Mouse (Mus musculus) olfactory bulb, adult 2 months (tissue): ENCODE data around the gene Myo19. TPM values are rescaled to one million over a fixed set of nuclear protein-coding genes. Genes with fewer than 3 reads are reported as not detected.

Source experiments
- H3K27ac ChIP-seq: fragments of 200-500 bp; 2 replicates; pipeline ENCODE4 v1.5.1; 2012; ENCODE audit warnings: low read depth, low read length; ENCODE audit not compliant: insufficient read depth
- H3K4me1 ChIP-seq: fragments of 200-500 bp; 2 replicates; pipeline ENCODE4 v1.6.1; 2012; ENCODE audit warnings: low read length; ENCODE audit not compliant: control insufficient read depth, insufficient read depth
- H3K4me3 ChIP-seq: fragments of 200-500 bp; 2 replicates; pipeline ENCODE4 v1.5.1; 2012; ENCODE audit warnings: mild to moderate bottlenecking, low read depth, low read length, moderate library complexity; ENCODE audit not compliant: insufficient read depth
- CTCF ChIP-seq: fragments of 200-500 bp; IDR thresholded peaks from 2 replicates; pipeline ENCODE4 v1.5.1; 2012; ENCODE audit warnings: low read depth, mild to moderate bottlenecking, low read length, moderate library complexity; ENCODE audit not compliant: insufficient read depth
- POLR2A ChIP-seq: fragments of 200-500 bp; IDR thresholded peaks from 2 replicates; pipeline ENCODE4 v1.6.1; 2012; ENCODE audit warnings: mild to moderate bottlenecking, low read depth, low read length, moderate library complexity; ENCODE audit not compliant: insufficient read depth
- WGBS: fragments of 180-500 bp; shearing (Covaris S2); methylation state at CpG from one replicate; pipeline ENCODE4 v1.1.7; 2018; 5-methylcytosine and 5-hydroxymethylcytosine counted together
- polyA plus RNA-seq: library from polyadenylated mRNA; stranded (reverse); fragments of >200 nt; gene quantifications from 2 replicates; pipeline ENCODE4 v1.2.4, GENCODE M21; 2012; ENCODE audit warnings: low replicate concordance; ENCODE audit not compliant: missing spikeins, insufficient read depth, insufficient read length

Myo19 gene
- polyA plus RNA-seq, result not detected in 2 replicates

DNA sequence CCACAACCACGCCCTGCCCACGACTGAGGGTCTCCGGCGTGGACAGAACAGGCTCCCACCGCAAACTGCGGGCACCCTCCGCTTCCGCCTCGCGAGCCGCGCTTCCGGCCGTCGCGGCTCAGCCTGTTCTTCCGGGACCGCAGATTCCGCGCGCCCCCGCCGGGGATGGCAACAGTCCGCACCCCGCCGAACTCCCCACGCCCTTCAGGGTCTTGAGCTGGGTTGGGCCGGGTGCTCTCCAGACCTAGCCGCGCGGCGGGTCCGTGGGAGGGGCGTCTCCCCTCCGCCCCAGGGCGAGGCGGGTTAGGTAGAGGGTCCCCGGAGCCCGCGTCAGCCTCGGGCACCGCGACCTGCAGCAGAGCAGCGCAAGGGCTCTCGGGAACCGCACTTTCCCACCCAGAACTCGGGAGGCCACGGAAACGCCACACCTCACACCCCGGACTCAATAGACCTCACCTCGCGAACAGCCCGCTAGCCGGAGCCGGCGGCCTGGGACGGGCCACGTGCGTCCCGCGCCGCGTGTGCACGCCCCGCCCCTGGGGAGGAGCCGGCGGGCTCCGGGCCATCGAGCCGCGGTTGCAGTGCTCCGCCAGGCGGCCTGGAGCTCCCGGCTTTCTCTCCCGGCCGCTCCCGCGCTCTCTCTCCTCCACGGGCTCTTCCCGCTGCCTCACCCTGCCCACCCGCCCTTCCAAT is at the start of gene Myo19, which contains the start of gene Pigw:
Myo19 (plus strand) TSS at position 377 of the 693 bp plus-strand sequence.
Pigw (minus strand) TSS at position 514 of the 693 bp plus-strand sequence.
- Histone ChIP-seq H3K4me1 (peaks cover 3% of the 10 kb centered on the region; the same call in 1 of the 2 replicates), H3K4me3 (peak within 1 kb of the TSS; percentile 58), H3K27ac (no peak within 1 kb of the TSS; the same call in 1 of the 2 replicates)
- TF ChIP-seq POLR2A (peak; percentile 83), CTCF (0 out of 2 replicates have a peak, but pooled peaks have one; percentile 7)
- under 1% methylated on average over 81 of the region's 81 CpGs for WGBS

- Histone ChIP-seq H3K27ac (no peak overlapping the region), H3K4me3 (no peak overlapping the region), H3K4me1 (no peaks in the 10 kb centered on the region)
- WGBS, result 98% methylated on average over 2 of the region's 2 CpGs
- TF ChIP-seq CTCF (no peak), POLR2A (no peak)
These were observed 40.6 kb upstream of the Myo19 start for GRCm38 (mm10) chr11:84839330-84839729.

DNA sequence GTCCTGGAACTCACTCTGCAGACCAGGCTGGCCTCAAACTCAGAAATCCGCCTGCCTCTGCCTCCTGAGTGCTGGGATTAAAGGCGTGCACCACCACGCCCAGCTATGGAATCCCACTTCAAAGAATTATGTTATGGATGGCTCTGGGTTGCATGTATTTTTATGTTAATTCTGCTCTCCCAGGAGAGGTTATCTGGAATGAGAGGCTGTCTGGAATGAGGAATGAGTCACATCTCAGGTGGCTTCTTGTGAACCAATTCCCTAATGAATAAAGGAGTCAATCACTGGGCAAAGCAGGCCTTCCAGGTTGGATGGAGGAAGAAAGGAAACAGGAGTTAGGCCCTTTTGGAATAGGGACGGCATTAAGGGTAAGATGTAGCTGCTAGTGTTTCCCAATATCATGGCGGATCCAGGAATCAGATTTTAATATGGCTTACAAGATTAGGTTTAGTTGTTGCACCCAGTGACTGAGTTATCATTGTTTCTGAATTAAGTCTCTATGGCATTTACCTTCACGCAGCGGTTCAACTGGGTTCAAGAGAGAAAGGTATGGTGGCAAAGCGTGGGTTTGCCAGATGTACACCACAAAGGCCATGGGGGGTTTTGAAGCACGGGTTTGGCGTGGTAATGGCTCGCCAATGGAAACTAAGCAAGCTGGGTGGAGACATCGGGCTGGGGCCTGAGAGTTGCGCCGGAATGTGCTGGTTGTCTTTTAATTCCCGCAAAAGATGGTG is 33.0 kb upstream of the Myo19 start:
- 97% methylated on average over 15 of the region's 15 CpGs for WGBS
- Histone ChIP-seq H3K4me1 (no peaks in the 10 kb centered on the region), H3K27ac (no peak overlapping the region), H3K4me3 (no peak overlapping the region)
- no peak for TF ChIP-seq CTCF
- no peak for TF ChIP-seq POLR2A

- no peak for TF ChIP-seq CTCF
- TF ChIP-seq POLR2A, result no peak
These were observed 32.4 kb upstream of the Myo19 start for GRCm38 (mm10) chr11:84847475-84848090.

GRCm38 (mm10) chr11:84855285-84855684 is 24.7 kb upstream of the Myo19 start:
- TF ChIP-seq CTCF (no peak), POLR2A (no peak)
- WGBS, result 95% methylated on average over 6 of the region's 6 CpGs

More at GRCm38 (mm10) chr11:84847475-84848090, 32.4 kb upstream of the Myo19 start:
- no peak overlapping the region for H3K4me3 ChIP-seq
- WGBS, result 71% methylated on average over 7 of the region's 7 CpGs
- H3K4me1 ChIP-seq, result no peaks in the 10 kb centered on the region
- H3K27ac ChIP-seq, result no peak overlapping the region

GRCm38 (mm10) chr11:84865268-84865667 is 14.7 kb upstream of the Myo19 start:
- Histone ChIP-seq H3K27ac (no peak overlapping the region), H3K4me3 (no peak overlapping the region), H3K4me1 (no peaks in the 10 kb centered on the region)
- 76% methylated on average over 2 of the region's 2 CpGs for WGBS
- TF ChIP-seq POLR2A, result no peak
- TF ChIP-seq CTCF, result no peak

More at GRCm38 (mm10) chr11:84855285-84855684, 24.7 kb upstream of the Myo19 start:
- no peaks in the 10 kb centered on the region for H3K4me1 ChIP-seq
- H3K4me3 ChIP-seq, result no peak overlapping the region
- no peak overlapping the region for H3K27ac ChIP-seq

GRCm38 (mm10) chr11:84867586-84867985 is 12.4 kb upstream of the Myo19 start:
- no peaks in the 10 kb centered on the region for H3K4me1 ChIP-seq
- 80% methylated on average over 2 of the region's 2 CpGs for WGBS
- TF ChIP-seq CTCF (no peak), POLR2A (no peak)
- H3K4me3 ChIP-seq, result no peak overlapping the region
- H3K27ac ChIP-seq, result no peak overlapping the region

DNA sequence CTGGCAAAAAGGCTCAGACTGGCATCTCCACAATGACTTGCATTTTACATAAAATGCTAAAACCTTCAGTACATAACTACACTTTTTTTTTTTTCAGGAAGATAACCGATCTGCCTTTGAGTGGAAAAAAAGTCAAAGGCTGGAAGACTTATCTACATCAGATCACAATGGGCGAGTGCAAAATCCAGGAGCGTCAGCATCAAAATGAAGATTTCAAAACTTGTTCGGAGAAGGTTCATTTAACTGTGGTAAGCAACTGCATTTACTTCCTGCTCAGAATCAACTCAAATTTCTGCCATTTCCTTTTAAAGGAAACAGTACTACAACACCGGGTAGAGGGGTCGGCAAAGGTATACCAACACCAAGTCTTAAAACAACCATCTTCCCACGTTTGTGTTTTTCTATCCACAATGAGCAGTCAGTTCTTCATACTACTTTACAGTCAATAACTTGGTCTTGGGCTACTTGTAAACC is 11.1 kb upstream of the Myo19 start:
- TF ChIP-seq POLR2A, result no peak
- Histone ChIP-seq H3K4me1 (no peaks in the 10 kb centered on the region), H3K4me3 (no peak overlapping the region), H3K27ac (no peak overlapping the region)
- 5% methylated on average over 7 of the region's 7 CpGs for WGBS
